Comparison of ENCODE assay signal across 8 mouse cellular contexts in genomic region chr6:88843241-88843640, GRCm38 (mm10). TPM values are rescaled to one million over a fixed set of nuclear protein-coding genes. Genes with fewer than 3 reads are reported as not detected.
A peak's percentile ranks its signal among the peaks of the same experiment; 100 is the strongest.
DNase-seq lines count a peak whose midpoint lies in the region; ATAC-seq and TF ChIP-seq lines count a peak whose summit lies in the region.

No protein-coding gene starts in this region.

- H3K9me3 ChIP-seq in kidney, postnatal 0 days (replicated peaks; ENCODE audit: low read length), result no peaks in the 10 kb centered on the region
- no peaks in the 10 kb centered on the region for H3K9me3 ChIP-seq in embryonic facial prominence, embryonic 15.5 days (replicated peaks)
- no peaks in the 10 kb centered on the region for H3K9me3 ChIP-seq in intestine, embryonic 14.5 days (ENCODE audit: control insufficient read depth, low read length)

- 73% methylated on average over 7 of the region's 7 CpGs for WGBS in kidney, postnatal 0 days
- 67% methylated on average over 7 of the region's 7 CpGs for WGBS in embryonic facial prominence, embryonic 15.5 days
- 73% methylated on average over 7 of the region's 7 CpGs for WGBS in intestine, embryonic 14.5 days

- no peak overlapping the region; the same call in 1 of the 2 replicates for H3K4me3 ChIP-seq in kidney, postnatal 0 days (replicated peaks; ENCODE audit: low read depth, low read length)
- peak overlapping the region; percentile 94 for H3K4me3 ChIP-seq in embryonic facial prominence, embryonic 15.5 days (replicated peaks)
- H3K4me3 ChIP-seq in intestine, embryonic 14.5 days (ENCODE audit: low read depth, low read length), result peak overlapping the region; percentile 76
- peak overlapping the region; percentile 55 for H3K4me3 ChIP-seq in myocyte

- H3K4me1 ChIP-seq in kidney, postnatal 0 days (replicated peaks; ENCODE audit: insufficient read depth, low read length), result peaks cover 8% of the 10 kb centered on the region
- peaks cover 26% of the 10 kb centered on the region for H3K4me1 ChIP-seq in embryonic facial prominence, embryonic 15.5 days
- peaks cover 14% of the 10 kb centered on the region for H3K4me1 ChIP-seq in intestine, embryonic 14.5 days (replicated peaks; ENCODE audit: control insufficient read depth, insufficient read depth, low read length)

- ATAC-seq in kidney, postnatal 0 days (replicated peaks; ENCODE audit: low FRiP score, low read depth), result no peak
- ATAC-seq in embryonic facial prominence, embryonic 15.5 days (ENCODE audit: insufficient number of reproducible peaks, low FRiP score, low TSS enrichment, low read depth), result no peak
- ATAC-seq in intestine, embryonic 14.5 days (replicated peaks; ENCODE audit: low FRiP score, low TSS enrichment, low read depth), result no peak

- no peaks in the 10 kb centered on the region for H3K79me2 ChIP-seq in myocyte (ENCODE audit: control insufficient read depth, insufficient read depth)

- H3K36me3 ChIP-seq in kidney, postnatal 0 days (ENCODE audit: insufficient read depth, low read length), result peaks cover 12% of the 10 kb centered on the region
- H3K36me3 ChIP-seq in embryonic facial prominence, embryonic 15.5 days, result peaks cover 19% of the 10 kb centered on the region
- peaks cover 18% of the 10 kb centered on the region for H3K36me3 ChIP-seq in intestine, embryonic 14.5 days (ENCODE audit: control insufficient read depth, insufficient read depth, low read length)
- H3K36me3 ChIP-seq in myocyte (ENCODE audit: control insufficient read depth, insufficient read depth), result no peaks in the 10 kb centered on the region

- no peaks in the 10 kb centered on the region for H3K27me3 ChIP-seq in kidney, postnatal 0 days (ENCODE audit: insufficient read depth, low read length)
- no peaks in the 10 kb centered on the region for H3K27me3 ChIP-seq in embryonic facial prominence, embryonic 15.5 days
- no peaks in the 10 kb centered on the region for H3K27me3 ChIP-seq in intestine, embryonic 14.5 days (replicated peaks; ENCODE audit: control insufficient read depth, insufficient read depth, low read length)
- H3K27me3 ChIP-seq in myocyte (ENCODE audit: control insufficient read depth, insufficient read depth, insufficient read length), result no peaks in the 10 kb centered on the region

- H3K9ac ChIP-seq in kidney, postnatal 0 days (ENCODE audit: low read depth, low read length), result no peak overlapping the region
- peak overlapping the region; percentile 75; the same call in 1 of the 2 replicates for H3K9ac ChIP-seq in embryonic facial prominence, embryonic 15.5 days
- no peak overlapping the region; the same call in 1 of the 2 replicates for H3K9ac ChIP-seq in intestine, embryonic 14.5 days (ENCODE audit: low read length)

- no peak overlapping the region for H3K27ac ChIP-seq in kidney, postnatal 0 days
- peak overlapping the region; percentile 90 for H3K27ac ChIP-seq in embryonic facial prominence, embryonic 15.5 days (replicated peaks)
- no peak overlapping the region for H3K27ac ChIP-seq in intestine, embryonic 14.5 days (ENCODE audit: low read depth)

- no peak for TF ChIP-seq CTCF in kidney, postnatal 0 days (IDR thresholded peaks at IDR 0.05; ENCODE audit: low read depth)

- DNase-seq in kidney, postnatal 0 days (ENCODE audit: low spot score), result no peak
- no peak for DNase-seq in kidney, adult 11 months
- no peak for DNase-seq in intestine, embryonic 14.5 days (ENCODE audit: low spot score)
- no peak for DNase-seq in left cerebral cortex, adult 9 months (ENCODE audit: low spot score in 2 of 2)
- DNase-seq in gastrocnemius, postnatal 36 days, result no peak
- no peak for DNase-seq in embryo, embryonic 9.5 days (ENCODE audit: extremely low spot score)

- TF ChIP-seq POLR2A in myocyte (IDR thresholded peaks at IDR 0.05; ENCODE audit: insufficient read length, low read depth), result no peak

- intact Hi-C loops in gastrocnemius, postnatal 36 days (cut with DNase I), result no loop called here

- H3ac ChIP-seq in myocyte (ENCODE audit: control insufficient read depth, insufficient read length), result peak overlapping the region; percentile 17

- H3K4me2 ChIP-seq in kidney, postnatal 0 days (ENCODE audit: low read length), result peak overlapping the region; percentile 95
- H3K4me2 ChIP-seq in embryonic facial prominence, embryonic 15.5 days (replicated peaks), result peak overlapping the region; percentile 81
- peak overlapping the region; percentile 74 for H3K4me2 ChIP-seq in intestine, embryonic 14.5 days (ENCODE audit: low read length)
- peak overlapping the region; percentile 88 for H3K4me2 ChIP-seq in myocyte (ENCODE audit: low read depth)

TF ChIP-seq in myocyte, 11 proteins besides CTCF, POLR2A, EP300 and RAD21:
- no peak for TF ChIP-seq E2F4 (IDR thresholded peaks at IDR 0.05; ENCODE audit: insufficient read depth)
- TF ChIP-seq MYOG (IDR thresholded peaks at IDR 0.05; ENCODE audit: control insufficient read depth in 1 of 3, insufficient read depth in 1 of 3, insufficient read length in 2 of 3, low read depth in 2 of 3), result no peak
- TF ChIP-seq MYOD1 (IDR thresholded peaks at IDR 0.05; ENCODE audit: control insufficient read depth in 1 of 3, insufficient read length in 2 of 3, low read depth in 2 of 3), result no peak
- no peak for TF ChIP-seq TCF12 (IDR thresholded peaks at IDR 0.05; ENCODE audit: insufficient read depth, poor library complexity, severe bottlenecking)
- TF ChIP-seq SRF (IDR thresholded peaks at IDR 0.05; ENCODE audit: control insufficient read depth, insufficient read length, low read depth), result no peak
- no peak for TF ChIP-seq TCF3 (IDR thresholded peaks at IDR 0.05; ENCODE audit: insufficient read length, low read depth)
- no peak for TF ChIP-seq REST (IDR thresholded peaks at IDR 0.05; ENCODE audit: insufficient read depth, insufficient read length)
- no peak for TF ChIP-seq MAX (IDR thresholded peaks at IDR 0.05; ENCODE audit: low read depth)
- TF ChIP-seq POLR2AphosphoS2 (IDR thresholded peaks at IDR 0.05; ENCODE audit: insufficient read length, low read depth), result no peak

RNA-seq across cellular contexts. Expression of gene Abtb1, which starts 1.5 kb away (rescaled TPM):
- 41.0 and 42.8 TPM in 2 replicates for polyA plus RNA-seq in kidney, postnatal 0 days (2015; fragmentation: Nextera tagmentation; extraction: Ambion mirVana)
- 33.2 and 34.5 TPM in 2 replicates for polyA plus RNA-seq in embryonic facial prominence, embryonic 15.5 days (2015; fragmentation: Nextera tagmentation; extraction: Ambion mirVana)
- 21.8 and 23.0 TPM in 2 replicates for polyA plus RNA-seq in intestine, embryonic 14.5 days (2014; fragmentation: Nextera tagmentation; extraction: Ambion mirVana)
- 23.6 TPM for polyA plus RNA-seq in myocyte (2012; fragmentation: generic; extraction: Trizol)
- 10 to 100 TPM; 19.2 to 21.0 TPM for total RNA-seq in gastrocnemius, postnatal 36 days (2021)

RNA-seq across cellular contexts. Expression of gene Podxl2, which starts 31.6 kb away (rescaled TPM):
- polyA plus RNA-seq in kidney, postnatal 0 days (2015; fragmentation: Nextera tagmentation; extraction: Ambion mirVana), result 50.6 and 54.2 TPM in 2 replicates
- polyA plus RNA-seq in embryonic facial prominence, embryonic 15.5 days (2015; fragmentation: Nextera tagmentation; extraction: Ambion mirVana), result 118 and 126 TPM in 2 replicates
- polyA plus RNA-seq in intestine, embryonic 14.5 days (2014; fragmentation: Nextera tagmentation; extraction: Ambion mirVana), result 68.0 and 71.4 TPM in 2 replicates
- polyA plus RNA-seq in myocyte (2012; fragmentation: generic; extraction: Trizol), result 3.4 TPM
- 10 to 100 TPM; 45.1 to 50.5 TPM for total RNA-seq in gastrocnemius, postnatal 36 days (2021)

RNA-seq across cellular contexts. Expression of gene Mcm2, which starts 55.3 kb away (rescaled TPM):
- polyA plus RNA-seq in kidney, postnatal 0 days (2015; fragmentation: Nextera tagmentation; extraction: Ambion mirVana), result 59.3 and 73.1 TPM in 2 replicates
- polyA plus RNA-seq in embryonic facial prominence, embryonic 15.5 days (2015; fragmentation: Nextera tagmentation; extraction: Ambion mirVana), result 101 and 102 TPM in 2 replicates
- polyA plus RNA-seq in intestine, embryonic 14.5 days (2014; fragmentation: Nextera tagmentation; extraction: Ambion mirVana), result 139 and 152 TPM in 2 replicates
- 42.1 TPM for polyA plus RNA-seq in myocyte (2012; fragmentation: generic; extraction: Trizol)
- total RNA-seq in gastrocnemius, postnatal 36 days (2021), result 1 to 10 TPM; 4.2 to 5.6 TPM

RNA-seq across cellular contexts. Expression of gene Tpra1, which starts 58.8 kb away (rescaled TPM):
- 62.2 and 71.1 TPM in 2 replicates for polyA plus RNA-seq in kidney, postnatal 0 days (2015; fragmentation: Nextera tagmentation; extraction: Ambion mirVana)
- 83.7 and 86.5 TPM in 2 replicates for polyA plus RNA-seq in embryonic facial prominence, embryonic 15.5 days (2015; fragmentation: Nextera tagmentation; extraction: Ambion mirVana)
- 54.0 and 59.6 TPM in 2 replicates for polyA plus RNA-seq in intestine, embryonic 14.5 days (2014; fragmentation: Nextera tagmentation; extraction: Ambion mirVana)
- 27.3 TPM for polyA plus RNA-seq in myocyte (2012; fragmentation: generic; extraction: Trizol)
- total RNA-seq in gastrocnemius, postnatal 36 days (2021), result 10 to 100 TPM; 24.4 to 27.4 TPM

Comparison
In these comparisons a context has a peak if more than half of its experiments do, and no peak if none do; other contexts are left out.
1. RNA of gene Podxl2, which starts 31.6 kb away (polyA plus RNA-seq): 118 to 126 TPM in embryonic facial prominence, embryonic 15.5 days, 68.0 to 71.4 TPM in intestine, embryonic 14.5 days and 50.6 to 54.2 TPM in kidney, postnatal 0 days; 3.4 TPM in myocyte (single experiment); every median in the first group is over 10 times any median in the second.
2. Peak in every context shown above with its lines, with median percentiles within 50 percentile points of each other: H3K4me2 ChIP-seq.